Mouse (Mus musculus) cerebellum, postnatal 4 days (tissue): ENCODE measurements around the gene Rpe.
"Not testable (repeated sequence)": the region's sequence is repeated elsewhere in the genome, so short reads cannot be mapped to it uniquely, and the experiment has no call there.

Source experiments
- DNase-seq, 2 experiments: peaks; one replicate each; pipeline ENCODE4 v3.0.0; 2022; ENCODE audit warnings: low spot score in 2 of 2, mixed read lengths in 1 of 2

Gene Rpe

DNA sequence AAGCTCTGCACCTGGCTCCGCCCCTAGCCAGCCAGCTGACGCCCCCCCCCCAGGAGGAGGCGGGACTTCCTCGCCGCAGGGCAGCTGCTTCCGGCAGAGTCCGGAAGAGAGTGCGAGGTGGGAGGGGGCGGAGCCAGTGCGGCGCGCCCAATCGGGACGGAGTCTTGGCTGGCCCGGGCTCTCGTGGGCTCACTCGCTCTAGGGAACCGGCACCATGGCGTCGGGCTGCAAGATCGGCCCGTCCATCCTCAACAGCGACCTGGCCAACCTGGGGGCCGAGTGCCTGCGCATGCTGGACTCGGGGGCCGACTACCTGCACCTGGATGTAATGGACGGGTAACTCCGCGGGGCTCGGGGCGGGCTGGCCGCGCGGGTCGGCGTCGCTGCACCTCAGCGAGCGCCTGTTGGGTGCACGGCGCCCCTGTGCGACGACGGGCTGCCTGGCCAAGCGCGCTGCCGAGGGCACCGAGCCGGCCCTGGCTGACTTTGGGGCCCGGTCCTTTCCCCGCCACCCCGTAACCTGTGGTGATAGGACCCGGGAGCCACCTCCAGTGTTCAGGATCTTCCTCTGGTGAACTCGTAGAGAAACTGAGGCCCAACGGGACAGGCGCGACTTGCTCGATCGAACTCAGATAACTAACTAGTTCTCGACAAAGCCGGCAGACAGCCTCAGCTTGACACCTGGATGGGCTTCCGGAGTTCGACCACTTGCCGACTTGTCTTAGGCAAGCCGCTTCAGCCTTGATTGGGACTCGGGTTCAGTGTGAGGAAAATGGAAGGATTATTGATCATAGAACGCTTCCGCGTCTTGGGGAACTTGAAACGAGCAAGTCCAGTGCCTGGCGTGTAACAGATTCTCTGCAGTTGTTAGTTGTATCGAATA lies at the start of gene Rpe:
Gene Rpe, plus strand, starts transcription at position 139 of the 883 bp plus-strand sequence.
- peak; percentile 78 to 93 for DNase-seq

DNA sequence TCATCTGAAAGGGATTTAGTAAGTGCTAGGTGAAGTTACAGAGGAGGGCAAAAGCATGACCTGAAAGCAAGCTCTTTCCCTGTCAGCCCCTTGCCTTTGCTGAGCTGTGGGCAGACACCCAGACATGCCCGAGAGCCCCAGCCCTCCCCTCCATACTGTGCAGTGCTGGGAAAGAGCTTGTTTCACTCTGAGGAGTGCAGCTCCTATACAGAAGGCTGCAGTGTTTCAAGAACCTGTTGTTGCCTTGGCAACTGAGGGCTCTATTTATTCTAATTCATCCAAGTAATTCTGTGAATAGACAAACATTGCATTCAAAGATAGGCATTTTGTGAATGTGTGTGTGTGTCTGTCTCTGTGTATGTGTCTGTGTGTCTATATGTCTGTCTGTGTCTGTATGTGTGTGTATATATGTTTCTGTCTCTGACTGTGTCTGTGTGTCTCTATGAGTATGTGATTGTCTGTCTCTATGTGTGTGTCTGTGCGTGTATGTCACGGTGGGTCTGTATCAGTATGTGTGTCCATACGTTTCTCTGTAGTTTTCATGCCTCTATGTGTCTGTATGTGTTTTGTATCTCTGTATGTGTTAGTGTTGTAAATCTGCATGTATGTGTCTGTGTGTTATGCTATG lies 45.4 kb upstream of the Rpe start:
- peak in 1 of 2 experiments; percentile 18 for DNase-seq

DNA sequence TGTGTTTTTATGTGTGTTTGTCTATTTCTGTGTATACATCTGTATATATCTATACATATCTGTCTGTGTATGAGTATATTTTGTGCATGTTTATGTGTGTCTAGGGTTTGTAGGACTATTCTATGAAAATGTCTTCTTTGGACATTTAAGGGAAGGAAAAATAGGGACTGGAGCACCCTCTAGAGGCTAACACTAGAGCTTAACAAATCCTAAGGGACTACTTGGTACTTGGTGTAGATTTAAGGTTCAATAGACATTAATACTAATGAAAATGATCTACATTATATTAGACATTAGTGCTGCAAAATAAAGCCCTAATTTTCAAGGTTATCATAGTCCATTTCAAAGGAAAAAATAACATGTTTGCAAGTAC lies 44.9 kb upstream of the Rpe start:
- DNase-seq: no peak

DNA sequence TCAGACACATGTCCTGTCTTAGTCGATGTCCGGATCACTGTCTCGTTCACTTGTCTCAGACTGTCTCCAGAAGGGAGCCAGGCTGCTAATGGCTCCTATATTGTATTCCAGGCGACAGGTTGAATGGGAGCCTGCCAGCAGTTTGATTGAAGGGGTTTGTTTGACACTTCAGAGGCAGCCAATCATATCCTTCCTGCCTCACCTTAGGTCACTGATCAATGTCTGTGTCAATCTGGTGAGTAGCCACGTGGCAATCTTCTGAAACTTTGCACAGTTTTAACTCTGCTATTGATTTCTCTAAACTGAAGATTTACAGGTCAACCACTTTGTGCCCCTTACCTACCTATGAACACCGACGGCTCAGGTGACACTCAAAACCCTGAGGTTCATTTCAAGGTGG lies 29.2 kb upstream of the Rpe start:
- DNase-seq: no peak

DNA sequence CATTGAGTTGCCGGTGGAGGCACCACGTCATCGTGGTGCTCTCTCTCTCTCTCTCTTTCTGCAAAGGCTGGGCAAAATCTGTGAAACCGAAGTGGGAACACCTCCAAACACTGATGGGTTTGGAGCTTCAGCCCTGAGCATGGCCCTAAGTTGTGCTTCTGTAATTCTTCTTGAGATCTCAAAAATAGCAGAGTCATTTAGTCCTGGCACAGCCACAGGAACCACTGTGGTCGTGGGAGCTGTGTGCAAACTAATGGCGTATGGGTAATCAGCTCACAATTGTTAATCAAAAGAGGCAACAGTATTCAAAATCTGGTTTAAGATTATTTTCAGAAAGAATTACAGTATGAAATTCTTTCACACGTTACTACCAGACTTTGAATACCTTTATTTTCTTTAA lies 27.8 kb upstream of the Rpe start:
- DNase-seq: no peak

DNA sequence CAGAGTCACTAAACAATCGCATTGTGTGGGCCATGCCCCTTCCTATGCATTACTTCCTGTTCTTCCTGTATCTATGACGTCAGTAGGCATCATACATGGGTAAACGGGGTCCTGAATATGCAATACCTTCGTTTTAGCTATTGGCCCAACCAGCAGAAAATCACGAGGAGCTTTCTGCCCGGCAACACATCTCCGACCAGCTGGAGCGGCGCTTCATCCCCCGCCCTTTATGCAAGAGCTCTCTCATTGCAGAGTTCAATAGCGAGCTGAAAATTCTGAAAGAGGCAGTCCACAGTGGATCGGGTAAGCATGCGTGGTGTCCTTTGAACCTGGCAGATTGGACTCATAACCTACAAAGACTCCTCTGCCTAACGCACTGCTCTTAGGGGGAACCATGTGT lies 22.7 kb upstream of the Rpe start:
- no peak for DNase-seq

DNA sequence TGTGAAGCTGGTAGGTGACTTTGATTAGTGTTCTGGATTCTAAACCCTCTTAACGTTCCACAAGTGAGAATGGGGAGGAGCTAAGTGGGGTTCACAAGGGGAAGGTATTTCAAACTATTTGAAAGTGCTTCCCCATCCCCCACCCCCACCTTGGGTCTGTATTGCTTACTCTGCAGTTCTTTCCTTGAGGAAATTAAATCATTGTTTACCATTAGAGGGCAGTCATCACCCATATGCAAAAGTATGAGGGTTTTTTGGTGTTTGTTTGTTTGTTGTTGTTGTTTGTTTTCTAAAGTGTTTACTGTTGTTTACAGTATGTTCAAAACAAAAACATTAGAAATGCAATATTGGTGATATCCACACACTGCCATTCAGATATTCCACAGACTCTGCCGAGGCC lies 22.0 kb upstream of the Rpe start:
- no peak for DNase-seq

DNA sequence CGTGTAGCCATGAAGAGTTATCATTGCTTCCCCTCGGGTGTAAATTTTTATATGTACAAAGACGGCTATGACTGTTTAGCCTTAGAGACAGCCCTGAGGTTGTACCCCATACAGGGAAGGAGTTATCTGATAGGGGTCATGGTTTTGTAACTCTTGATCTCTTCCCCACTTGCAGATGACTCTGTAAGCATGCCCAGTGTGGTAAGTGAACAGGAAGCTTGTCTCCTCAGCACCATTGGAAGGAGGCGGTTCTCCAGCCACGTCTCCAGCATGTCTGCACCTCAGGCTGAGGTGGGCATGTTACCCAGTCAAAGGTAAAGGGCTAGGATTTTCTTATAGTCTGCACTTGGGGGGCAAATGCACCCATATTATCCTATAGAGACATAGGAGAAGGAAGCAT lies 17.7 kb upstream of the Rpe start:
- DNase-seq: no peak

DNA sequence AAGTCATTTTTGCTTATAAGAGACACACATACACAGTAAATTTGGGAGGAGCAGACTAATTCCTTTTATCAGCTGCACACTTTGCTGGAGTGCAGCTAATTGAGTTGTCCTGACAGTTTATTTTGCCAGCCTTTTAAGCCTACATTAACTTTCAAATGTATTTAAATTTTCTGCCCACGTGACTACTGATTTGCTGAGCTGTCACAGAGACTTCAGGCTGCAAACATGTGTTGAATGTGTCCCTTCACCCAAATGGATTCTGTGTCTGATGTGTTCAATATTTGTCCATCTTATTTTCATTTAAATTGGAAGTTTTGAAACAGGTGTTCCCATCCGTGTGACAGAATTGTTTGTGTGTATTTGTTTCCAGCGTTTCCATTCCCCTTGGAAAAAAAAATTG lies 8.9 kb upstream of the Rpe start:
- DNase-seq: no peak

DNA sequence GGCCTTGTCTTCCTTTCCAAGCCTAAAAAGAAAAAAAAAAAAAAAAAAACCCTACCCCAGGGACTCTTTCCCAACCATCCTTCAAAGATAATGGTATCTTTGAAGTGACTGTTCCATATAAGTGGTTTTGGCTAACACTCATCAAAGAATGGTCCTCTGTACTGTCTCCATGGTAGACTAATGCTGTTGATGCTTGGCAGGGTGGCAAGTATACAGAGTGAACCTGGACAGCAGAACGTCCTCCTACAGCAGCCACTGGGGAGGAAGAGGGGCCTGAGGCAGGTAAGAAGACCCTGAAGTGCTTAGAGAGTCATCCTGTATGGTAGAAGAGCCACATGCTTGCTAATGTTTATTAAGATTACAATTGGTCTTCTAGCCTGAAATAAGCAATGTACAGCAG lies 8.3 kb upstream of the Rpe start:
- no peak for DNase-seq

DNA sequence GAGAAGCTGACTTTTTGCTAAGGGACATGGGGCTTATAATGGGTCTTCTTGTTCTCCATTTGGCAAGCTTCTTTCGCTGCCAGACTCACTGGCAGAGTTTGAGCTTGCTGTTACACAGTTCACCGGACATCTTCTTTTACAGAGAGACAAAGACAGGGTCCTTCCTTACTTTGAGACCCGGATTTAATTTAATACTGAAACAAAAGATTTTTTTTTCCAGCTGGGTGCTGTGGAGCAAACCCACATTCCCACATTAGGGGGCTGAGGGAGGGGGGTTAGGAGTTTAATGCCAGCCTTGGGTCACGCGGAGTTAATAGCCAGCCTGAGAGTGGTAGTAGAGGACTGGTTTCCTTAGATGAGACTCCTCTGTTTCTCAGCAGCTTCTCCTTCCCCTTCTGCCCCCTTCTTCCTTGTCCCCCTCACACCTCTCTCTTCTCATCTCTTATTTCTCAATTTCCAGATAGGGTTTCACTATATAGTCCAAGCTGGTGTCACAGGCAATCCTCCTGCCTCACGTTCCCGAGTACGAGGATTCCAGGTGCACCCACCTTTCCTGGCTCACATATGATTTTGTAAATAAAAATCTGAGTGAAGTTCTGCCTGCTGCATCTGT lies 7.7 kb upstream of the Rpe start:
- no peak for DNase-seq

DNA sequence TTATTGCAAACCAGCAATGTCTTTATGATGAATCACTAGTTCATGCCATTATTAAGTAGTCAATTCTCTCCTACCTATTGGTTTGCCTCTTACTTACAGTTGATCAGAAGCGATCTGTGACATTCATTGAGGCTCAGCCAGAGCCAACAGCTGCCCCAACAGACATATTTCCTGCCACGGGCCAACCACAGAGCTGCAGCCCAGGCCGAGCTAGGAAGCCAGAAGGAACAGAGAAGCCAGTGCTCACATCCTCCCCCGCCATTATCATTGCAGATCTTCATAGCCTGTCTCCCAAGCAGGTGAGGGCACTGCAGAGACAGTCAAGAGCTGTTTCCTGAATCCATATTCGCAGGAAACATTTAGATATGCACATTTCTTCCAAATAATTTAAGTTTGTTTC lies 6.4 kb upstream of the Rpe start:
- DNase-seq: no peak

DNA sequence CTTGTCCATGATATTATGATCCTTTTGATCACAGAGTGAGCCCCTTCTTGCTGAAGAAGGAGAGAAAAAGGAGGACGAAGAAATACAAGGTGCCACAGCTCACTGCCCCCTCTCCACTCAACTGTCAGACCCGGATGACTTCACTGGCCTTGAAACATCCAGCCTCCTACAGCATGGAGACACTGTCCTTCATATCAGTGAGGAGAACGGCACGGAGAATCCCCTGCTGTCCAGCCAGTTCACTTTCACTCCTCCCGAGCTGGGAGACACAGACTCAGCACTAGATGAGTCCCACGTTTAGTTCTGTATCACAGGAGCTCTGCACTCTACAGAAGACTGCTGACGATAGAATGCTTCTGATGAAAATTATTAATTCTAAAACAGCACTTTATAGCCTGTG lies 5.3 kb upstream of the Rpe start:
- DNase-seq: no peak

DNA sequence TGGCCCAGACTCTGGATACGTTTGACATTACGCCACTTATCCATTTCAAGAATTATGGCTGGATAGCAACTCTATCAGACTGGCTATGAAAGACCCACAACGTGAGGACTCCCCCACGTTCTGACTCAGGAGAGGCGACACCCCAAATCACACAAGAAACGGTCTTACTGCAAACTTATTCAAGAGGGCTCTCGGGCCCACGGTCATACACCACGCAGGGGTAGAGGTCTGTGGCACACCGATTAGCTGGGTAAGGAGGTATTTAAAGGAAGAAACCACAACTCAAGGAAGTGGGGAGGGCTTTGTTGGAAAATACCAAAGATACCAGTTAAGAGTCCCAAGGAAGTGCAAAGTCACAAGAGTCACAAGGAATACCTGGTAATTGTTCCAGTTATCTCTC lies 1.0 kb upstream of the Rpe start:
- not testable (repeated sequence) for DNase-seq

DNA sequence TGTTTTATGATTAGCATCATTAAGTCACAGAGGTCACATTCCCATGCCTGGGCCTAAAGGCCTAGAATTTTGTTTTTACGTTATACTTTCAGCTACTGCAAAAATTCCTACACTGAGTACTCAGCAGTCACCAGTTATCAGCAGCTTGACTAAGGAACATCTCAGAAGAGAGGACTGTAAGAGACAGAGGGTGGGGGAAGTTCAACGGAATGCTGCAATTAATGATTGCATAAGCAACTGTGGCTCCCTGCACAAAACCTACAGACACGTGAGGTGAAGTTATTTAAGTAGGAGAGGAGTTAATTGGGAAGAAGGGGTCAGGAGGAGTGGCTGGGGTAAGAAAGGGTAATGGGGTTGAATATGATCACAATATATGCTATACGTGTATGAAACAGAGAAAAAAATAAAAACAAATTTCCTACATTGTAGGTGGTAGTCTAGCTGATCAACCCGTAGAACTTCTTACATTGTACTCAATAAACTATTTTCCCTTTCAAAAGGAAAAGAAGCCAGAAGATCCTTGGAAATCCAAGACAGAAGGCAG lies 410 bp upstream of the Rpe start:
- DNase-seq: no peak

DNA sequence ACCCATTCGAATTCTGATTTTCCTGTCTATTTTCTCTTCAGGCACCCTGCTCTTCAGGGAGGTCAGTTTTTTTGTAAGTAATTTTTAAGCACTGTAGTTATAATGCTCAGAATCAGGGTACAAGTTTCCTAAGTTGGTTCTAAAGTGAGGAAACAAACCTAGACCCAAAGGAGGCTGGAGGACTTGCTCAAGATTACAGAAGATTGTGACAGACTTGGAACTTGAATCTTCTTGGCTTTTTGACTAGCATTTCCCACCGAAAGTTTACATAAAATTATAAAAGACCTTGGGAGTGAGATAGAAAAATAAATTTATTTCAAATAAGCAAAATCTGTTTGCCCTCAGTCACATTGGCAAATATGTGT lies 927 bp downstream of the Rpe start:
- no peak for DNase-seq

DNA sequence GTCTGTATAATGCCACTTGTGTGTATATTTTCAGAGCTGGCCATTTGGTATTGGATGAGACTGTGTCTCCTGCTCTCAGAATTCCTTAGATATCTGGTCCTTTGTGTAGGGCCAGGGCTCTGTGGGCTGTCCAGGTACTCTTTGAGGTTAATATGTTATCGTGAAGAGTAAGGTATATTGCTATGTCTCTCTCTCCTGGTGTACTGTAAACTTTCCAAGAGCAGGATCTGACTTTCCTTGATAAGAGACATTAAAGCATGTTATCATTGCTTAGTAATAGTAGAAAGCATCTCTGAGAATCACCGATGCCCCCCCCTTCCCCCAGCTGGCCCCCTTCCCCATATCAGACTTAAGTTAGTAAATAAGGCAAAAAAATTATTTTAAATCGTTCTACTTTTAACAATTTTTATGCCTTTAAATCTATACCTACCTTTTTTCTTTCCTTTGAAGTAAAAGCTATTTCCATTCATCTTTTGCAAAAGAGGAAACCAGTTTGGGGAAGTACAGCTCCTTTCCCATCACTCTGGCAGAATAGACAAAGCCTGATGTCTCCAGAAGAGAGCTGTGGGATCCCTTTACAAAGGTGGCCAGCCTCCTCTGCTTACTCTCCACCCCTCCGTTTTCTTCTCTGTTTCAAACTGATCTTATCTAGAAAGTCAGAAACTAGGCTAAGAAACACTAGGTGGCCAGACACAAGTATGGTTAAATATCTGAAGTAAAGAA lies 2.2 kb downstream of the Rpe start:
- DNase-seq: no peak

DNA sequence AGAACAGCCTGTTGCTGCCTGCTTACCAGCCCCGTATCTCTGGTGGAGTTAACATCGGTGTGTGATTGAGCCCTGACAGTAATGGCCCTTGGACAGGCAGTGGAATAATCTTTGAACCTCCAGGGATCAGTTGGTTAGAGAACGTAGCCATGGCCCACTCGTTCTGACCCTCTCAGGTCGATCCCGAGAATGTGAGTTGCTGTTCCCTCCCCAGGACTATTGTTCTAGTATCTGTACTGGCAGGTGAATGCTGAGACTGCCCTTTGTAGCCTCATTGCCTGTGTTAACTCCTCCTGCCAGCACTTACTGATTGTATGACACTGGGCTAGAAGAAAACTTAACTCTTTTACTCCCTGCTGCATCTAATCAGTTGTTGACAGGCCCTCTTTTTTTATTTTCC lies 3.9 kb downstream of the Rpe start:
- no peak for DNase-seq

DNA sequence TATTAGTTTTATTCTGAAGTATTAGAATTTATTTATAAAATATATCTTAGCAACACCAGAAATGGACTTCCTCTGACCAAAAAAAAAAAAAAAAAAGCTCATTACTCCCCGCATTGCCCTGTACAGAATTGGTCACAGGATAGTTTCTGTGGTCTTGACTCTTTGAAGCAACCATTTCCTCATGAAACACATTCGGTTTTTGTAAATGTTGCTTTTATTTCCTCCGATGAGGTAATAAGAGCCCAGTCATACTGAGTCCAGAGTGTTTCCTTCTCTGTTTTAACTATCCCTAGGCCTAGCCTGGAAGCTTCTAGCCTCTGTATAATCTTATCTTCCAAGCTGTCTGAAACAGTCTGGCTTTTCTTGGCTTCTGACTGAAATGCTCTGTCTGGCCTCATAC lies 12.2 kb downstream of the Rpe start:
- DNase-seq: no peak

DNA sequence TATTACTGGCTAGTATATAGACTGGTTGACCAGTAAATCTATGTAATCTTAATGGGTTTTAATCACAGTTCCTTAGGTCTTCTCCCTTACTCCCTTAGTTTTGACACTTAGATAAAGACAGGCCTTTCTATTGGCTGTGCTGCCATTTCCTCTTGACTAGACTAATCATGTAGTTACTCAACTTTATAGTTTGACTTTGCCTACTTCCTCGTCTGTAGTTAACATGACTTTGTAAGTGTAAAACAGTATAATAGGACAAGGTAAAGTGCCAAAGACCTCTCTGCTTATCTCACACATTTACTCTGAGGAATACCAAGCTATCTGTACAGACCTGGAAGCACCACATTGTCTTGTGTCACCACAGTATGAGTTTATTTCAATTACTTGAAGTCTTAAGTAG lies 29.9 kb downstream of the Rpe start:
- DNase-seq: no peak

DNA sequence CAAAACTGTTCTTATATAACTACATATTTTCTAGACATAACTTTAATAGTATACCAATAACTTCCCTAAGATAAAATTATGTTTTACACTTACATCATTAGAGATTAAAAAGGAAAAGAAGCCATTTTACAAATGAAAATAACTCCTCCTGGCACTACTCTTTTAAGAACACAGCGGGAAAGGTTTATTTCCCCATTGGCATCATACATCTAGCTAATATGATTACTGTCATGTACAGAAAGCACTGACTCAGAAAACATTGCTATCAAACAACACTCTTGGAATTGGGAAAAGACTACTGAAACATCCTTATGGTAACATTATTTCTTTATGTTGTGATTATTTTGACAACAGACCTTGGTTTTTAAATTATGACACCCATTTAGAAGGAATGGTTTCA lies 68.1 kb downstream of the Rpe start:
- DNase-seq: no peak
